Mouse (Mus musculus) myocyte (in vitro differentiated cells): ENCODE measurements at regions not wholly inside any gene's neighbourhood (a gene's known extent, or its start where the extent isn't known, plus 50 kb on each side); places are given as distances from the start of the nearest gene placed in this dataset.

Source experiments
- H3K27me3 ChIP-seq: one replicate; pipeline ENCODE4 v1.6.1; 2011; ENCODE audit not compliant: control insufficient read depth, insufficient read depth, insufficient read length
- H3K36me3 ChIP-seq: one replicate; pipeline ENCODE4 v1.6.1; 2011; ENCODE audit not compliant: control insufficient read depth, insufficient read depth
- H3K4me2 ChIP-seq: one replicate; pipeline ENCODE4 v1.6.1; 2011; ENCODE audit warnings: low read depth, control low read depth
- H3K4me3 ChIP-seq: one replicate; pipeline ENCODE4 v1.5.1; 2011; ENCODE audit warnings: mild to moderate bottlenecking, control low read depth, moderate library complexity
- H3K79me2 ChIP-seq: one replicate; pipeline ENCODE4 v1.6.1; 2011; ENCODE audit not compliant: control insufficient read depth, insufficient read depth
- H3ac ChIP-seq: one replicate; pipeline ENCODE4 v1.6.1; 2011; ENCODE audit not compliant: control insufficient read depth, insufficient read length
- CEBPB ChIP-seq: IDR thresholded peaks from 2 replicates; pipeline ENCODE4 v1.6.1; 2011; ENCODE audit warnings: mild to moderate bottlenecking, moderate library complexity; ENCODE audit not compliant: poor library complexity, insufficient read depth, severe bottlenecking
- E2F4 ChIP-seq: IDR thresholded peaks from one replicate; pipeline ENCODE4 v1.6.1; 2011; ENCODE audit warnings: mild to moderate bottlenecking, control low read depth, moderate library complexity; ENCODE audit not compliant: insufficient read depth
- MAX ChIP-seq: IDR thresholded peaks from one replicate; pipeline ENCODE4 v1.6.1; 2011; ENCODE audit warnings: low read depth, mild to moderate bottlenecking, control low read depth
- MYOD1 ChIP-seq, 3 experiments: IDR thresholded peaks; one replicate each; pipeline ENCODE4 v1.6.1; 2011; ENCODE audit warnings: control low read depth in 2 of 3, low read depth in 2 of 3, mild to moderate bottlenecking in 2 of 3, moderate library complexity in 1 of 3; ENCODE audit not compliant: insufficient read length in 2 of 3, control insufficient read depth in 1 of 3
- MYOG ChIP-seq, 3 experiments: IDR thresholded peaks; one replicate each; pipeline ENCODE4 v1.6.1; 2011; ENCODE audit warnings: control low read depth in 2 of 3, low read depth in 2 of 3, mild to moderate bottlenecking in 2 of 3; ENCODE audit not compliant: insufficient read length in 2 of 3, control insufficient read depth in 1 of 3, insufficient read depth in 1 of 3
- POLR2A ChIP-seq: IDR thresholded peaks from one replicate; pipeline ENCODE4 v1.6.1; 2011; ENCODE audit warnings: low read depth, mild to moderate bottlenecking, control low read depth, moderate library complexity; ENCODE audit not compliant: insufficient read length
- POLR2AphosphoS2 ChIP-seq: IDR thresholded peaks from one replicate; pipeline ENCODE4 v1.6.1; 2011; ENCODE audit warnings: low read depth, control low read depth; ENCODE audit not compliant: insufficient read length
- REST ChIP-seq: IDR thresholded peaks from one replicate; pipeline ENCODE4 v1.6.1; 2011; ENCODE audit warnings: mild to moderate bottlenecking, control low read depth, moderate library complexity; ENCODE audit not compliant: insufficient read depth, insufficient read length
- SRF ChIP-seq: IDR thresholded peaks from one replicate; pipeline ENCODE4 v1.6.1; 2011; ENCODE audit warnings: low read depth; ENCODE audit not compliant: control insufficient read depth, insufficient read length
- TCF12 ChIP-seq: IDR thresholded peaks from one replicate; pipeline ENCODE4 v1.6.1; 2011; ENCODE audit warnings: mild to moderate bottlenecking, control low read depth; ENCODE audit not compliant: poor library complexity, insufficient read depth, severe bottlenecking
- TCF3 ChIP-seq: IDR thresholded peaks from one replicate; pipeline ENCODE4 v1.6.1; 2011; ENCODE audit warnings: low read depth, control low read depth; ENCODE audit not compliant: insufficient read length
- USF1 ChIP-seq: IDR thresholded peaks from one replicate; pipeline ENCODE4 v1.6.1; 2011; ENCODE audit warnings: low read depth, mild to moderate bottlenecking, control low read depth, moderate library complexity

GRCm38 (mm10) chr8:115861381-115861780 is 153.8 kb upstream of the Maf start:
- no peak for TF ChIP-seq MYOG (IDR thresholded peaks at IDR 0.05; ENCODE audit: control insufficient read depth in 1 of 3, insufficient read depth in 1 of 3, insufficient read length in 2 of 3, low read depth in 2 of 3)
- Histone ChIP-seq H3K36me3 (no peaks in the 10 kb centered on the region), H3K79me2 (no peaks in the 10 kb centered on the region), H3ac (no peak overlapping the region), H3K27me3 (no peaks in the 10 kb centered on the region), H3K4me3 (no peak overlapping the region), H3K4me2 (no peak overlapping the region)

- no peak overlapping the region for H3ac ChIP-seq
- TF ChIP-seq CEBPB (no peak), USF1 (no peak), MAX (no peak)
- H3K36me3 ChIP-seq: no peaks in the 10 kb centered on the region
- no peak overlapping the region for H3K4me2 ChIP-seq
- no peak overlapping the region for H3K4me3 ChIP-seq
- H3K27me3 ChIP-seq: no peaks in the 10 kb centered on the region
- no peaks in the 10 kb centered on the region for H3K79me2 ChIP-seq
Measured at GRCm38 (mm10) chr8:115859406-115859805, 151.8 kb upstream of the Maf start.

GRCm38 (mm10) chr8:115856816-115857215 is 149.2 kb upstream of the Maf start:
- H3K27me3 ChIP-seq: no peaks in the 10 kb centered on the region
- no peak overlapping the region for H3ac ChIP-seq
- no peak overlapping the region for H3K4me2 ChIP-seq
- no peak for TF ChIP-seq CEBPB
- no peak for TF ChIP-seq REST
- no peak for TF ChIP-seq TCF12
- TF ChIP-seq SRF: no peak
- no peak for TF ChIP-seq TCF3
- TF ChIP-seq POLR2AphosphoS2: no peak
- no peak for TF ChIP-seq MYOG (IDR thresholded peaks at IDR 0.05; ENCODE audit: control insufficient read depth in 1 of 3, insufficient read depth in 1 of 3, insufficient read length in 2 of 3, low read depth in 2 of 3)
- H3K79me2 ChIP-seq: no peaks in the 10 kb centered on the region
- H3K36me3 ChIP-seq: no peaks in the 10 kb centered on the region
- H3K4me3 ChIP-seq: no peak overlapping the region

- H3K4me3 ChIP-seq: no peak overlapping the region
- H3ac ChIP-seq: no peak overlapping the region
- TF ChIP-seq MYOD1 (IDR thresholded peaks at IDR 0.05; ENCODE audit: control insufficient read depth in 1 of 3, insufficient read length in 2 of 3, low read depth in 2 of 3) (peak in 1 of 3 experiments; percentile 8), POLR2A (no peak), MYOG (IDR thresholded peaks at IDR 0.05; ENCODE audit: control insufficient read depth in 1 of 3, insufficient read depth in 1 of 3, insufficient read length in 2 of 3, low read depth in 2 of 3) (peak in 2 of 3 experiments; percentile 19 to 26), USF1 (peak; percentile 18)
- peak overlapping the region; percentile 35 for H3K4me2 ChIP-seq
- H3K79me2 ChIP-seq: no peaks in the 10 kb centered on the region
- no peaks in the 10 kb centered on the region for H3K27me3 ChIP-seq
- no peaks in the 10 kb centered on the region for H3K36me3 ChIP-seq
Measured at GRCm38 (mm10) chr8:115855934-115856629, 148.5 kb upstream of the Maf start.

GRCm38 (mm10) chr8:115854209-115854900 is 146.8 kb upstream of the Maf start:
- no peaks in the 10 kb centered on the region for H3K79me2 ChIP-seq
- no peak overlapping the region for H3K4me3 ChIP-seq
- no peak overlapping the region for H3ac ChIP-seq
- H3K27me3 ChIP-seq: no peaks in the 10 kb centered on the region
- TF ChIP-seq USF1: no peak
- TF ChIP-seq SRF: no peak
- TF ChIP-seq CEBPB: no peak
- no peak for TF ChIP-seq MYOG (IDR thresholded peaks at IDR 0.05; ENCODE audit: control insufficient read depth in 1 of 3, insufficient read depth in 1 of 3, insufficient read length in 2 of 3, low read depth in 2 of 3)
- no peak for TF ChIP-seq TCF3
- TF ChIP-seq REST: no peak
- no peak for TF ChIP-seq POLR2A
- no peak for TF ChIP-seq POLR2AphosphoS2
- no peak for TF ChIP-seq MAX
- TF ChIP-seq MYOD1 (IDR thresholded peaks at IDR 0.05; ENCODE audit: control insufficient read depth in 1 of 3, insufficient read length in 2 of 3, low read depth in 2 of 3): no peak
- no peak for TF ChIP-seq E2F4
- no peak for TF ChIP-seq TCF12
- H3K36me3 ChIP-seq: no peaks in the 10 kb centered on the region
- H3K4me2 ChIP-seq: peak overlapping the region; percentile 0

- no peak overlapping the region for H3K4me3 ChIP-seq
- TF ChIP-seq MYOG (IDR thresholded peaks at IDR 0.05; ENCODE audit: control insufficient read depth in 1 of 3, insufficient read depth in 1 of 3, insufficient read length in 2 of 3, low read depth in 2 of 3) (no peak), POLR2A (no peak), REST (no peak), TCF12 (no peak), POLR2AphosphoS2 (no peak), TCF3 (no peak), MAX (no peak), MYOD1 (IDR thresholded peaks at IDR 0.05; ENCODE audit: control insufficient read depth in 1 of 3, insufficient read length in 2 of 3, low read depth in 2 of 3) (no peak), CEBPB (no peak), E2F4 (no peak), USF1 (no peak), SRF (no peak)
Measured at GRCm38 (mm10) chr8:115850552-115850951, 143.0 kb upstream of the Maf start.

More at GRCm38 (mm10) chr8:115850552-115850951, 143.0 kb upstream of the Maf start:
- Histone ChIP-seq H3K79me2 (no peaks in the 10 kb centered on the region), H3K36me3 (no peaks in the 10 kb centered on the region), H3K27me3 (no peaks in the 10 kb centered on the region), H3K4me2 (no peak overlapping the region), H3ac (no peak overlapping the region)
